8 mouse cellular contexts compared by ENCODE assay signal in the genomic region with DNA sequence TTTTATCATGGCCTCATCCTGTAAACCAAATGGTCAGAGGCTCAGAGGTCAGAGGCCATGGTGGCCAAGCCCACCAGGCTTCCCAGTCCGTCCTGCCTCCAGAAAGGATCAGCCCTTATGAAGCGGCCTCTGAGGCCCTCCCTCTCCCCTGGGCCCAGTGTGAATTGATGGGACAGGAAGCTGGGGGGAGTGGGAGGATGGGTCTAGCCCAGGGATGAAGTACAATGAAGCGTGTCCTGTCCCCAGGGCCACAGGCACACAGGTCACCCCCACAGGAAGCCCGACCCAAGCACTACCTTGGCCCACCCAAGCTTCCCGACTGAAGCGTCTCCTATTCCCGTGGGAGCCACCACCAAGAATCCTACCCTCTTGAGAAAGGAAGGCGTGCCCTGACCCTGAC.
DNase-seq lines count a peak whose midpoint lies in the region; ATAC-seq and TF ChIP-seq lines count a peak whose summit lies in the region.

No protein-coding gene starts in this region.

- peaks cover 4% of the 10 kb centered on the region; the same call in 1 of the 2 replicates for H3K36me3 ChIP-seq in kidney, embryonic 16.5 days (ENCODE audit: insufficient read depth, low read length)

- no peaks in the 10 kb centered on the region for H3K27me3 ChIP-seq in kidney, embryonic 16.5 days (ENCODE audit: insufficient read depth, low read length)

- ATAC-seq in kidney, embryonic 16.5 days (ENCODE audit: low FRiP score, low TSS enrichment): peak; percentile 72
- ATAC-seq in monocyte, adult 5-6 weeks (replicated peaks; ENCODE audit: insufficient number of reproducible peaks, low FRiP score, low TSS enrichment, poor library complexity, severe bottlenecking): no peak

- peak; percentile 66 to 75 for DNase-seq in lung, adult 18-20 months
- DNase-seq in lung, adult 2 months: no peak
- DNase-seq in heart, adult 9 months (ENCODE audit: low spot score in 2 of 2): peak; percentile 83 to 91
- peak; percentile 80 for DNase-seq in lung, postnatal 36 days
- no peak for DNase-seq in cerebellum, adult 11-12 months
- DNase-seq in urinary bladder, adult 2 months (ENCODE audit: low spot score): no peak

- no peak for TF ChIP-seq CTCF in lung, adult 2 months (IDR thresholded peaks at IDR 0.05; ENCODE audit: insufficient read depth, low read length)

- WGBS in lung, adult 2 months: 47% methylated on average over 8 of the region's 8 CpGs
- WGBS in kidney, embryonic 16.5 days: 26% methylated on average over 8 of the region's 8 CpGs

- H3K27ac ChIP-seq in kidney, embryonic 16.5 days (ENCODE audit: low read length): peak overlapping the region; percentile 87

- TF ChIP-seq POLR2A in lung, adult 2 months (IDR thresholded peaks at IDR 0.05; ENCODE audit: borderline replicate concordance, extremely low read depth, low read depth, low read length): no peak

- no peak overlapping the region for H3K4me2 ChIP-seq in kidney, embryonic 16.5 days (replicated peaks; ENCODE audit: low read depth, low read length)

- peak overlapping the region; percentile 45; the same call in 1 of the 2 replicates for H3K9ac ChIP-seq in kidney, embryonic 16.5 days (replicated peaks; ENCODE audit: low read length)

- H3K9me3 ChIP-seq in kidney, embryonic 16.5 days (ENCODE audit: low read length): no peaks in the 10 kb centered on the region

- H3K4me1 ChIP-seq in lung, adult 2 months (ENCODE audit: control insufficient read depth, insufficient read depth, low read length): peaks cover 53% of the 10 kb centered on the region
- H3K4me1 ChIP-seq in kidney, embryonic 16.5 days (ENCODE audit: insufficient read depth, low read length): peaks cover 57% of the 10 kb centered on the region

- no peak overlapping the region for H3K4me3 ChIP-seq in lung, adult 2 months (replicated peaks; ENCODE audit: extremely low read depth, low read depth, low read length)
- H3K4me3 ChIP-seq in kidney, embryonic 16.5 days (ENCODE audit: low read length): no peak overlapping the region

Comparison
In these comparisons a context has a peak if more than half of its experiments do, and no peak if none do; other contexts are left out.
1. DNase-seq: peak in lung, adult 18-20 months (2 of 2), heart, adult 9 months (2 of 2) and lung, postnatal 36 days (single experiment); none in lung, adult 2 months (single experiment), cerebellum, adult 11-12 months (single experiment) and urinary bladder, adult 2 months (single experiment).